Mouse (Mus musculus): ENCODE data around the gene Atrnl1. TPM values are rescaled to one million over a fixed set of nuclear protein-coding genes. Genes with fewer than 3 reads are reported as not detected.
"Not testable (repeated sequence)": the region's sequence is repeated elsewhere in the genome, so short reads cannot be mapped to it uniquely, and the experiment has no call there.

The Atrnl1 gene
- total and polyA plus RNA-seq, 2 experiments from 2014 or later: 5.4 to 60.5 TPM

DNA sequence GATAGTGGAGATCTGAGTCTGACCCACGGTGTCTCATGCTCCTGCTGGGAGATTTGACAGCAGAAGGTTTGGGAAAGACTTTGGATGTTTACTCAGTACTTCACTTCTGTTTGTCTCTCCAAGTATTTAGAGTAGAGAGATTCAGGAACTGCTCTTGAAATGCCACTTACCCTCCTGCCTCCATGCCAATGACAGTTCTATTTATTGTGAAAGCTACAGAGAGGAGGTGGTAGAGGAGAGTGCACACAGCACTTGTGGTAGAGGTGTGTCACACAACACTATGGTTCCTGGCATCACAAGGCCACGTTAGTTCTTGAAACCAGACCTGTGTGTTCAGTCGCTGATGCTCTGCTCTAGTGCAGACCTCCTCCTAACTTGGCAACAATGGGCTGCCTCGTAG is 257.5 kb downstream of the Atrnl1 start:
- 0 out of 2 replicates have a peak, but pooled peaks cover under 1% of the 10 kb centered on the region for H3K9me3 ChIP-seq (ENCODE audit: low read length)
- peaks cover 6% of the 10 kb centered on the region; the same call in 1 of the 2 replicates for H3K4me1 ChIP-seq (ENCODE audit: insufficient read depth, low read length)
- 89% methylated on average over 4 of the region's 4 CpGs for WGBS
- H3K9ac ChIP-seq (replicated peaks; ENCODE audit: low read length, poor library complexity, severe bottlenecking): no peak overlapping the region
- TF ChIP-seq CTCF (IDR thresholded peaks at IDR 0.05): no peak
- no peaks in the 10 kb centered on the region for H3K27me3 ChIP-seq (ENCODE audit: insufficient read depth, low read length)
- H3K36me3 ChIP-seq (ENCODE audit: insufficient read depth, low read length): no peaks in the 10 kb centered on the region
- no peak overlapping the region for H3K4me2 ChIP-seq (ENCODE audit: low read depth, low read length, poor library complexity, severe bottlenecking)
- no peak overlapping the region for H3K27ac ChIP-seq (ENCODE audit: low read depth, low read length)
- DNase-seq (ENCODE audit: low spot score) (no peak), ATAC-seq (ENCODE audit: low FRiP score) (no peak)
- H3K4me3 ChIP-seq (ENCODE audit: low read depth, low read length): no peak overlapping the region

DNA sequence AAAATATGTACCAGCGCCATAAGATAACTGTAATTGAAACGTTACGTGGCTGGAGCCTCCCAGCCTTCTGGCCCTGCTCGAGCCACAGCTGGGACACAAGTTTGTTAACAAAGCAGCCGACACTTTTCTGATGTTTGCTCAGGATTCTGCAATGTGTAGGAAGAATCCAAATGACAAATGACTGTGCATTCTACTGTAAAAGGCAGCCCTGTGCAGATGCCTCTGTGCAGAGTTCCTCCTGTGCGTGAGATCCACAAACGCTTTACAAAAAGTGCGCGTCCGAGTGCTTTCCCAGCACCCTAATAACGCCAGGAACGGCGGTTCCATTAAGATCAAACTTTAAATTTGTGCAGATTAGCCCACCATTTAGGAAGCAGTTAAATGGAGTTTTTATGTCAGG is 260.0 kb downstream of the Atrnl1 start:
- H3K4me2 ChIP-seq (ENCODE audit: low read depth, low read length, poor library complexity, severe bottlenecking): peak overlapping the region; percentile 20
- no peak overlapping the region for H3K4me3 ChIP-seq (ENCODE audit: low read depth, low read length)
- H3K27ac ChIP-seq (ENCODE audit: low read depth, low read length): no peak overlapping the region
- no peak for TF ChIP-seq CTCF (IDR thresholded peaks at IDR 0.05)
- ATAC-seq (ENCODE audit: low FRiP score): no peak
- WGBS: 26% methylated on average over 13 of the region's 13 CpGs
- H3K27me3 ChIP-seq (ENCODE audit: insufficient read depth, low read length): no peaks in the 10 kb centered on the region
- peaks cover 6% of the 10 kb centered on the region; the same call in 1 of the 2 replicates for H3K4me1 ChIP-seq (ENCODE audit: insufficient read depth, low read length)
- no peak for DNase-seq (ENCODE audit: low spot score)
- H3K36me3 ChIP-seq (ENCODE audit: insufficient read depth, low read length): no peaks in the 10 kb centered on the region
- H3K9me3 ChIP-seq (ENCODE audit: low read length): no peaks in the 10 kb centered on the region
- no peak overlapping the region for H3K9ac ChIP-seq (replicated peaks; ENCODE audit: low read length, poor library complexity, severe bottlenecking)

DNA sequence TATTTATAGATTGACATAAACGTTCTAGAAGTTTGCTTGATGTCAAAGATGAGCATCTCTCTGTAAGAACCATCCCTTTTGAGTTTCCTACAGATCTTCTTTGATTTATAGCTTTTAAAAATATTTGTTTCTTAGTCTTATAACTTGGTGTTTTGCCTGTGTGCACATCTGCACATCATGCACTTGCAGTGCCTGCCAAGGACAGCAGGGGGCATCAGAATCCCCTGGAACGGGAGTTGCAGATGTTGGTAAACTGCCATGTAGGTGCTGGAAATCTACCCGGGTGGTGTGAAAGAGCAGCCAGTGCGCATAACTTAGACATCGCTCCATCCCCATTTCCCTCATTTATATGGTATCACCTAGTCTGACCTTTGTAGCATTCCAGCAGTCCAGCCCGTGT is 265.2 kb downstream of the Atrnl1 start:
- Histone ChIP-seq H3K9me3 (ENCODE audit: low read length) (no peaks in the 10 kb centered on the region), H3K4me1 (ENCODE audit: insufficient read depth, low read length) (peaks cover under 1% of the 10 kb centered on the region; the same call in 1 of the 2 replicates), H3K27ac (ENCODE audit: low read depth, low read length) (no peak overlapping the region), H3K4me3 (ENCODE audit: low read depth, low read length) (no peak overlapping the region), H3K27me3 (ENCODE audit: insufficient read depth, low read length) (no peaks in the 10 kb centered on the region), H3K4me2 (ENCODE audit: low read depth, low read length, poor library complexity, severe bottlenecking) (no peak overlapping the region), H3K9ac (replicated peaks; ENCODE audit: low read length, poor library complexity, severe bottlenecking) (no peak overlapping the region), H3K36me3 (ENCODE audit: insufficient read depth, low read length) (no peaks in the 10 kb centered on the region)
- TF ChIP-seq CTCF (IDR thresholded peaks at IDR 0.05): peak; percentile 51
- ATAC-seq (ENCODE audit: low FRiP score) (no peak), DNase-seq (ENCODE audit: low spot score) (no peak)
- WGBS: 92% methylated on average over 6 of the region's 6 CpGs

DNA sequence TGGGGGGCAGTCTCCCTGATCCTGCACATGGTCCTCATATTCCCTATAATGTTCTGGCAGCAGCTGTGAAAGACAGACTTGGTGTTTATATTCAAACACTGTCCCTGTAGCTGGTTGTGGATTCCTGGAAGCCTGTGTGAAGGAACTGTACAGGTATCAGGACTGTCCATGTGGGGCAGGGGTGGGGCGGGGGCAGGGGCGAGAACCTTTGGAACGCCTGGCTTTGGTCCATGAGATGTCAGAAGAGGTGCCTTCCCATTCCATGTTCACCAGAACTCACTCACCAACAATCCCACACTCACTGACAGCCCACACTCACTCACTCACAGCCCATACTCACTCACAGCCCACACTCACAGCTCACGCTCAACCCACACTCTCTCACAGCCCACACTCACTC is 266.5 kb downstream of the Atrnl1 start:
- no peak overlapping the region for H3K4me2 ChIP-seq (ENCODE audit: low read depth, low read length, poor library complexity, severe bottlenecking)
- H3K27me3 ChIP-seq (ENCODE audit: insufficient read depth, low read length): no peaks in the 10 kb centered on the region
- H3K4me1 ChIP-seq (ENCODE audit: insufficient read depth, low read length): no peaks in the 10 kb centered on the region
- no peaks in the 10 kb centered on the region for H3K9me3 ChIP-seq (ENCODE audit: low read length)
- no peak for TF ChIP-seq CTCF (IDR thresholded peaks at IDR 0.05)
- no peaks in the 10 kb centered on the region for H3K36me3 ChIP-seq (ENCODE audit: insufficient read depth, low read length)
- no peak overlapping the region for H3K9ac ChIP-seq (replicated peaks; ENCODE audit: low read length, poor library complexity, severe bottlenecking)
- 100% methylated on average over 4 of the region's 4 CpGs for WGBS
- no peak for DNase-seq (ENCODE audit: low spot score)
- no peak overlapping the region for H3K27ac ChIP-seq (ENCODE audit: low read depth, low read length)
- H3K4me3 ChIP-seq (ENCODE audit: low read depth, low read length): no peak overlapping the region
- no peak for ATAC-seq (ENCODE audit: low FRiP score)

DNA sequence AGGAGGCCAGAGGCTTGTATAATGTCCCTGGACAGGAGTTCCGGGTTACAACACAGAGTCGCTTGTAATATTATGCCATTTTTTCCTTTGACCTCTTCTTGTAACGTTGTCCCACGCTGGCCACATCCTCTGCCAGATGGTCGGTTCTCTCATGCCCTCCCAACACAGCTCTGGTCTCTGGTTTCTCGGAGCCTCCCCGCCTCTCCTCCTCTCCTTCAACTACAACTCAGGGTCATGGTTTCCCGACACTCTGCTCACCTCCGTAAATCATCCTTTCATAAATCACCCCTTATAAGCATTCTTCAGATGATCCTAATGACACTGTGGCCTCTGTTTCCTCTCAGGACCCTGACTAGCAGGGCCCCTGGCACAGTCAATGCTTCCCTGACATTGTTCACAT is 267.7 kb downstream of the Atrnl1 start:
- ATAC-seq (ENCODE audit: low FRiP score) (no peak), DNase-seq (ENCODE audit: low spot score) (no peak)
- no peaks in the 10 kb centered on the region for H3K27me3 ChIP-seq (ENCODE audit: insufficient read depth, low read length)
- H3K27ac ChIP-seq (ENCODE audit: low read depth, low read length): no peak overlapping the region
- no peak overlapping the region for H3K4me2 ChIP-seq (ENCODE audit: low read depth, low read length, poor library complexity, severe bottlenecking)
- no peaks in the 10 kb centered on the region for H3K9me3 ChIP-seq (ENCODE audit: low read length)
- no peak for TF ChIP-seq CTCF (IDR thresholded peaks at IDR 0.05)
- H3K4me1 ChIP-seq (ENCODE audit: insufficient read depth, low read length): no peaks in the 10 kb centered on the region
- H3K4me3 ChIP-seq (ENCODE audit: low read depth, low read length): no peak overlapping the region
- no peak overlapping the region for H3K9ac ChIP-seq (replicated peaks; ENCODE audit: low read length, poor library complexity, severe bottlenecking)
- 89% methylated on average over 9 of the region's 9 CpGs for WGBS
- no peaks in the 10 kb centered on the region for H3K36me3 ChIP-seq (ENCODE audit: insufficient read depth, low read length)

DNA sequence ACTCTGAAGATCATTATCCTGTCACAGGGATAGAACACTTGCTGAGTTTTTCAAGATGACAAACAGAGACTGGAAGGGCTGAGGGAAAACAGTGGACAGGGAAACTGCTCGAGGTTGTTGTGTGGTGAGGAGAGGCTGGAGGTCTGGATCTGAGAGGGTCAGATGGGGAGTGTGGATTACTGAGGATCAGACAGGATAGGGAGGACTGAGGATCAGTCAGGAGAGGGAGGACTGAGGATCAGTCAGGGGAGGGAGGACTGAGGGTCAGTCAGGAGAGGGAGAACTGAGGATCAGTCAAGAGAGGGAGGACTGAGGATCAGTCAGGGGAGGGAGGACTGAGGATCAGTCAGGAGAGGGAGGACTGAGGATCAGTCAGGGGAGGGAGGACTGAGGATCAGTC is 269.0 kb downstream of the Atrnl1 start:
- H3K4me3 ChIP-seq (ENCODE audit: low read depth, low read length): not testable (repeated sequence)

More for the DNA sequence above, 269.0 kb downstream of the Atrnl1 start:
- not testable (repeated sequence) for H3K9me3 ChIP-seq (ENCODE audit: low read length); H3K36me3 ChIP-seq (ENCODE audit: insufficient read depth, low read length); H3K27ac ChIP-seq (ENCODE audit: low read depth, low read length); H3K4me1 ChIP-seq (ENCODE audit: insufficient read depth, low read length); H3K27me3 ChIP-seq (ENCODE audit: insufficient read depth, low read length); H3K4me2 ChIP-seq (ENCODE audit: low read depth, low read length, poor library complexity, severe bottlenecking); H3K9ac ChIP-seq (replicated peaks; ENCODE audit: low read length, poor library complexity, severe bottlenecking); DNase-seq (ENCODE audit: low spot score); ATAC-seq (ENCODE audit: low FRiP score)
- WGBS: 74% methylated on average over 1 of the region's 1 CpGs
